Mouse (Mus musculus) midbrain, postnatal 0 days (tissue): Measurements from ENCODE around the gene Mybl2. TPM values are rescaled to one million over a fixed set of nuclear protein-coding genes. Genes with fewer than 3 reads are reported as not detected.

Experiments used
- ATAC-seq: fragments of 200-750 bp; cut with Nextera tagmentation; 2 replicates; pipeline ENCODE4 v1.8.0; 2017; ENCODE audit warnings: moderate number of reproducible peaks, mild to moderate bottlenecking, moderate TSS enrichment, moderate library complexity; ENCODE audit not compliant: low FRiP score
- DNase-seq: peaks from one replicate; pipeline ENCODE4 v3.0.0-alpha.2; 2015; ENCODE audit warnings: low spot score
- H3K27ac ChIP-seq: fragments of 300-500 bp; sonication (generic); 2 replicates; pipeline ENCODE4 v1.5.1; 2014; ENCODE audit warnings: low read depth, mild to moderate bottlenecking, low read length, mixed read lengths
- H3K27me3 ChIP-seq: fragments of 300-500 bp; sonication (generic); 2 replicates; pipeline ENCODE4 v1.6.1; 2014; ENCODE audit warnings: low read length, control low read depth, mixed read lengths; ENCODE audit not compliant: insufficient read depth
- H3K36me3 ChIP-seq: fragments of 300-500 bp; sonication (generic); 2 replicates; pipeline ENCODE4 v1.6.1; 2014; ENCODE audit warnings: low read length, control low read depth, mixed read lengths; ENCODE audit not compliant: insufficient read depth
- H3K4me1 ChIP-seq: fragments of 300-500 bp; sonication (generic); 2 replicates; pipeline ENCODE4 v1.6.1; 2014; ENCODE audit warnings: mild to moderate bottlenecking, control low read depth, antibody characterized with exemption, low read length, mixed read lengths; ENCODE audit not compliant: insufficient read depth
- H3K4me2 ChIP-seq: fragments of 300-500 bp; sonication (generic); 2 replicates; pipeline ENCODE4 v1.6.1; 2014; ENCODE audit warnings: low read depth, mild to moderate bottlenecking, low read length, mixed read lengths; ENCODE audit not compliant: poor library complexity, severe bottlenecking
- H3K4me3 ChIP-seq: fragments of 300-500 bp; sonication (generic); 2 replicates; pipeline ENCODE4 v1.5.1; 2014; ENCODE audit warnings: low read depth, mild to moderate bottlenecking, low read length, moderate library complexity
- H3K9ac ChIP-seq: fragments of 300-500 bp; sonication (generic); replicated peaks from 2 replicates; pipeline ENCODE4 v1.6.1; 2014; ENCODE audit warnings: mild to moderate bottlenecking, low read length, moderate library complexity, mixed read lengths; ENCODE audit not compliant: poor library complexity, severe bottlenecking
- H3K9me3 ChIP-seq: fragments of 300-500 bp; sonication (generic); 2 replicates; pipeline ENCODE4 v1.6.1; 2016; ENCODE audit warnings: low read length, control low read depth
- CTCF ChIP-seq: IDR thresholded peaks from 2 replicates; pipeline ENCODE4 v1.5.1; 2016; ENCODE audit warnings: antibody characterized with exemption, mild to moderate bottlenecking
- WGBS: fragments of 180-500 bp; shearing (Covaris S2); extraction: QIAGEN DNeasy Blood & Tissue Kit; methylation state at CpG from one replicate; pipeline ENCODE4 v1.1.7; 2014; 5-methylcytosine and 5-hydroxymethylcytosine counted together
- polyA plus RNA-seq: library from polyadenylated mRNA; unstranded; fragments of >200 nt; fragmentation: Nextera tagmentation; extraction: Ambion mirVana; gene quantifications from 2 replicates; pipeline ENCODE4 v1.2.1, GENCODE M21; 2015
- total RNA-seq: library from RNA; depleted of rRNA; stranded (reverse); fragments of >200 nt; gene quantifications from 2 replicates; pipeline ENCODE4 v1.2.3, GENCODE M21; 2014

Gene Mybl2
- total and polyA plus RNA-seq, 2 experiments from 2014 or later: 1.2 to 2.2 TPM

DNA sequence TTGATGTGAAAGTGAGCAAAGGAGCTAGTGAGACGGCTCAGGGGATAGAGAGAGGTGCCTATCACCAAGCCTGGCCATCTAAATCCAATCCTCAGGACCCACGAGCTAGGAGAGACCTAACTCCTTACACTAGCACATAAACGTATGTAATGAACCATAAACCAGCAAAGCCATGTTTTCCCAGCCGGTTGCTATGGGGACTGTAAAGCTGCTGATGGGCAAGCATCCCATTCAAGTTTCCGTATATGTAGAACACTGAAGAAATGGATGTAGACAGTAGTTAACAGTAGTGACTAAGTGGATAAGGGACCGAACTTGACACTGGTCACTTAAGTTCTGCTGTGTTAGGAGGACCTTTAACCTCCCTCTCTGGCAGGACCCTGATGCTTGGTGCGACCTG lies 19.5 kb downstream of the Mybl2 start:
- no peak for TF ChIP-seq CTCF
- Histone ChIP-seq H3K36me3 (no peaks in the 10 kb centered on the region), H3K27ac (no peak overlapping the region), H3K4me3 (no peak overlapping the region), H3K4me2 (no peak overlapping the region), H3K9me3 (no peaks in the 10 kb centered on the region), H3K27me3 (no peaks in the 10 kb centered on the region), H3K4me1 (no peaks in the 10 kb centered on the region), H3K9ac (no peak overlapping the region)
- no peak for DNase-seq
- 77% methylated on average over 7 of the region's 7 CpGs for WGBS
- ATAC-seq: no peak

DNA sequence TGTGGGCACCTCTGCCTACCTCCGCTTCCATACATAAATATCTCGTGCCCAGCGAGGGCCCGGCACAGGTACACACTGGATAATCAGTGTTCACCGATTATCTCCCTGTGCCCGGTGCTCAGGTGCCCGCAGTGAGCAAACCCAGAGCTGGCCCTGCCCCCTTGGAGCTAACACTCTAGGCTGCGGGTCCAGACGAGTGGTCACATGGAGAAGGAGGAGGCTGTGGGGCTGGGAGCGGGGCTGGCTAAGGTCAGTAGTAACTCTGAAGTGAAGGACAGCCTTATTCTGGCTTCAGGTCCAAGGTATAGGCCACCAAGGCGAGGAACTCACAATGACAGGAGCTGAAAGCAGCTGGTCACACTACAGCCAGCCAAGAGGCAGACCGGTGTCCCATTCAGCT lies 20.3 kb downstream of the Mybl2 start:
- Histone ChIP-seq H3K9me3 (no peaks in the 10 kb centered on the region), H3K36me3 (no peaks in the 10 kb centered on the region), H3K4me2 (no peak overlapping the region), H3K4me1 (no peaks in the 10 kb centered on the region), H3K4me3 (no peak overlapping the region), H3K9ac (no peak overlapping the region), H3K27ac (no peak overlapping the region), H3K27me3 (no peaks in the 10 kb centered on the region)
- TF ChIP-seq CTCF: no peak
- WGBS: 92% methylated on average over 12 of the region's 12 CpGs
- no peak for ATAC-seq
- DNase-seq: no peak

DNA sequence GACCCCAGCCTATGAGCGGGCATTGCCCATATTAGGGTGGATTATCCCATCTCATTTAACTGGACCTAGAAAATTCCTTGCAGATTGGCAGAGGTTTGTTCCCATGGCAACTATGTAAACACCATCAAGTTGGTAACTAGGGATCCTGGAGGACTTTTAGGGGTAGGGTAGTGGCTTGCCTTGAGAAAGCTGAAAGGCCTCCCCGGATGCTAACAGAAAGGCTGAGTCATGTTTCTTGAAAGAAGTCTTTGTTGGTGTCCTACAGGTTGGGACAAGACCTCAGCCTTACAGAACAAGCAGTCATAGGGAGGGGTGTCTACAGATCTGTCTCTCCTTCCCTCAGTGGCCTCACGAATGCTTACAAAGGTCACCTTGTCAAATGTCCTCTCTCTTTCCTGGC lies 20.7 kb downstream of the Mybl2 start:
- Histone ChIP-seq H3K36me3 (no peaks in the 10 kb centered on the region), H3K27me3 (no peaks in the 10 kb centered on the region), H3K4me3 (no peak overlapping the region), H3K27ac (no peak overlapping the region), H3K4me1 (no peaks in the 10 kb centered on the region), H3K9ac (no peak overlapping the region), H3K9me3 (no peaks in the 10 kb centered on the region), H3K4me2 (no peak overlapping the region)
- no peak for ATAC-seq
- WGBS: 77% methylated on average over 3 of the region's 3 CpGs
- TF ChIP-seq CTCF: no peak
- DNase-seq: no peak

DNA sequence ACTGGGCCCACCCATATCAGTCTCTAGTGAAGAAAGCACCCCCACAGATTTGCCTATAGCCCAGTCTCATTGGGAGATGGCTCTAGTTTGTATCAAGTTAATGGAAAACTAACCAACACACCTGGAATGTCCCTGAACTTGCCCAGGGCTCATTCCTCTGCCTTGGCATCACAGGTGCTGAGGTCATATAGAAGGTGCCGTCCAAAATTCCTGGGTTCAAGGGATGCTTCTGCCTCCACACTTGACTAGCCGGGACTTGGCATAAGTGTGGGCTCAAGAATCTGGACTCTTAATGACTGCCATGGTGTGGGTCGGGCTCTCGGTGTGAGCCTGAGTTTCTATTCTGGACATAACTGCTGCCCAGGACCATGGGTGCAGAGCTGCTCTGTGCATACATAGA lies 24.6 kb downstream of the Mybl2 start:
- H3K9me3 ChIP-seq: no peaks in the 10 kb centered on the region
- 98% methylated on average over 4 of the region's 4 CpGs for WGBS
- H3K9ac ChIP-seq: no peak overlapping the region
- DNase-seq (no peak), ATAC-seq (no peak)
- no peak for TF ChIP-seq CTCF
- no peaks in the 10 kb centered on the region for H3K27me3 ChIP-seq
- H3K27ac ChIP-seq: no peak overlapping the region
- H3K4me1 ChIP-seq: no peaks in the 10 kb centered on the region
- no peaks in the 10 kb centered on the region for H3K36me3 ChIP-seq
- no peak overlapping the region for H3K4me3 ChIP-seq
- H3K4me2 ChIP-seq: no peak overlapping the region

DNA sequence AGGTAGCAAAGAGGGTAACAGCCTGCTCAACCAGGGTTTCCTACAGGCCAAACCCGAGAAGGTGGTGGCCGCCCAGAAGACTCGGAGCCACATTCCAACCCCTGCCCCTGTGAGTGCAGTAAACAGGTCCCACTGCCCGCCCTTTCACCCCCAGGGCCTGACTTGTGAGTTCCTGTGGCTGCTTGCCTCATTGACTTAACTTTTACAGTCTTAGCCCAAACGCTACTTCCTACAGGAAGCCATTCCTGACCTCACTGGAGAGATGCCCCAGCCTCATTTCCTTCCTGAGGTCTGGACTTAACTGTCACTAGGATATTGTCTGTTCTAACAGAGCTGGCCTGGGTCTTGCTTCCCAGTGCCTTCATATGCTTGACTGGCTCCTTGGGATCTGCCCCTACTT lies 28.1 kb downstream of the Mybl2 start:
- no peak for TF ChIP-seq CTCF
- Histone ChIP-seq H3K4me2 (no peak overlapping the region), H3K27ac (no peak overlapping the region), H3K9ac (no peak overlapping the region), H3K9me3 (no peaks in the 10 kb centered on the region), H3K4me1 (no peaks in the 10 kb centered on the region), H3K36me3 (no peaks in the 10 kb centered on the region), H3K4me3 (no peak overlapping the region), H3K27me3 (no peaks in the 10 kb centered on the region)
- DNase-seq (no peak), ATAC-seq (no peak)
- 82% methylated on average over 4 of the region's 5 CpGs for WGBS

DNA sequence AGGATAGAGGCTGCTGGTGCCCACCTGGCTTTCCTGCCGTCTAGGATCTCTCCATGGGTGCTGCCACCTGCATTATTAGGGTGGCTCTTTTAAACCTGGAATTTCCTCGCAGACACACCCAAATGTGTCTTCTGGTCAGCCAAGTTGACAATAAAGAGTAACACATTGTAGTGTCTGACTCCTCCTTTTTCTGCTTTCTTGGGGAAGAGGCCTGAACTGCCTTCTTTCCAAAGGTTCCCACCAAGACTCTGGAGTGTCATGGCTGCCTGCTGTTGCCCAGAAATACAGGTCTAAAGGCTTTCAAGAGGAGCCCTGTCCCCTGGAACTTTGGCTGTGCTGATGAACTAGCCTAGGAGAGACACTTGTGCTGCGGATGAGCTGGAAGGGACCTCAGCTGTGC lies 30.0 kb downstream of the Mybl2 start:
- no peak for TF ChIP-seq CTCF

More for the DNA sequence above, 30.0 kb downstream of the Mybl2 start:
- Histone ChIP-seq H3K4me2 (no peak overlapping the region), H3K36me3 (no peaks in the 10 kb centered on the region), H3K9ac (no peak overlapping the region), H3K27ac (no peak overlapping the region), H3K27me3 (no peaks in the 10 kb centered on the region), H3K4me3 (no peak overlapping the region), H3K4me1 (no peaks in the 10 kb centered on the region), H3K9me3 (no peaks in the 10 kb centered on the region)
- 96% methylated on average over 3 of the region's 3 CpGs for WGBS
- DNase-seq (no peak), ATAC-seq (no peak)
